Mouse (Mus musculus) neutrophil, adult 83 days (primary cell): ENCODE results near the gene Fermt3. TPM values are rescaled to one million over a fixed set of nuclear protein-coding genes. Genes with fewer than 3 reads are reported as not detected.

Experiments used
- total RNA-seq, 2 experiments: library from RNA; stranded (reverse); gene quantifications; one replicate each; pipeline ENCODE4 v1.2.4; 2023

Fermt3 gene
- 100 to 1,000 TPM; 229 to 231 TPM for total RNA-seq

DNA sequence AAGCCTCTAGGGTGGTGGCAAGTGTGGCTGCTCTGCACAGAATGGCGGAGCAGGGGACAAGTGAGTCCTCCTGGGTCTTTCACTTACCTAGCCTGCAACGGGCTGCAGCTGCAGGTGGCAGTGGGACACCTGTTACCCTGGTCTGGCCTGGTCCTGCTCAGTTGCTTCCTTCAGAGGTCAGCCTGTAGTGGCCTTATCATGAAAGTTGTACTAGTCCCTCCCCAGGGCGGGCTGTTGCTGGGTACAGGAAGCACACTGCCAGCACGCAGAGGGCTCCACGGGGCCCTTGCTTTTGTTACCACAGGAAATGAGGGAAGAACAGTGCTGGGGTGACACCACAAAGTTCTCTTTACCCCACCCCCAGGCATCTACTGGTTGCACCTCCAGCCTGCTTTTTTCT is at the start of gene Fermt3:
TSS of gene Fermt3 (minus strand) at position 279 of the 400 bp plus-strand sequence.

GRCm38 (mm10) chr19:7056248-7057087 is 37.2 kb upstream of the Fermt3 start, which contains the start of gene Macrod1:
TSS of gene Macrod1 (plus strand) at chr19:7056810.

DNA sequence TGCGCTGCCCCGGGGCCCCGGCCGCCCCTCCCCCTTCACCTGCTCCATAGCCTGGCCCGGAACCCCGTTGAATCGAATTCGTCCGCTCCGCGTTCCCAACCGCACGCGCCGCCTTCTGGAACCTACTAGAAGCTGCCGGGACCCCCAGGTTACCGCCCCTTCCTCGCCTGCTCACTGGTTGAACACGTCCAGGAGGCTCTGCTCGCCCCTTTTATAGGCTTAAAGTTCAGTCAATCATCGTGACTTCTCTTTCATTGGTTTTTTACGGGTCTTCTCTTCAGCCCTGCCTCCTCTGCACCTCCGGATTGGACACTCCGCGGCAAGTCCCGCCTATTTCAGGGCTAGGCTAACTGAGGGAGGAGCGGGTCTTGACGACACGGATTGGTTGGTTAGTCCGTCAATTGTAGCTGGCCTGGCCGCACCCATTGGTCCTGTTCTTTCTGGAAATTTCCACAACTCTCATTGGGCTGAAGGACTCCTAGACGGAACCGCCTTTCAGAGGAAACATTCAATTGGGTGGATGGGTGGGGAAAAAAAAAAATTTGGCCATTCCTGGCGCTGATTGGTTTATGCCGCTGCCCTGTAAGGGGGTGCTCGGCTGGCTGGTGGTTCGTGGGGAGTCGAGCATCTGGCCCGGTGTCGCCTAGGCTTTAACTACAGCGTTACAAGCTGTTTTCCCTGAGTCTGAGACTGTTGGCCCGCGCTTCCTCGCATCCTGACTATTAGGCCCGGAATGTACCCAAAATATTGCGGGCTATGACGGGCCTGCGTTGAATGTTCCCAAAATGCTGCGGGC is 20.8 kb upstream of the Fermt3 start, which contains the start of gene Stip1:
TSS of gene Stip1 (minus strand) at position 127 of the 796 bp plus-strand sequence.

DNA sequence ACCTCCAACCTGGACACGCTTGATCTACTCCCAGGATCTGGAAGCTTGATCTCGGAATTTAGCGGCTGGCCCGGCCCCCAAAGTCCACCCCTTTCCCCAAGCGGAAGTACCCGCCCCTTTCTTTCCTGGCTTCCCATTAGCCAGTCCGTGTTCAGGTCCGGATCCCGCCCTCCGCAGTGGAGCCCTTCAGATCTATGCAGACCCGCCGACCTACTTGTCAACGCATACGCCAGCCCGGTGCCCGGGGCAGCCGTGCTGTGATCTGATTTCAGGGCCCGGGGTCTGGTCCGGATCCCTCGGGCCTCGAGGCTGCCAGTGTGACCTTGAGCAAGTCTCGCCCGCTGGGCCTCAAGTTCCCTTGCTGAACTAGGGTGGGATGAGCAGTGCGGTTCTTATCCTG is 23.3 kb downstream of the Fermt3 start, which contains the start of the genes Nudt22 and Trpt1:
TSS of gene Nudt22 (minus strand) at position 112 of the 400 bp plus-strand sequence.
TSS of gene Trpt1 (plus strand) at position 126 of the 400 bp plus-strand sequence.

GRCm38 (mm10) chr19:6992011-6992858 is 27.0 kb downstream of the Fermt3 start, which contains the start of gene Dnajc4:
TSS of gene Dnajc4 (minus strand) at chr19:6992572.

DNA sequence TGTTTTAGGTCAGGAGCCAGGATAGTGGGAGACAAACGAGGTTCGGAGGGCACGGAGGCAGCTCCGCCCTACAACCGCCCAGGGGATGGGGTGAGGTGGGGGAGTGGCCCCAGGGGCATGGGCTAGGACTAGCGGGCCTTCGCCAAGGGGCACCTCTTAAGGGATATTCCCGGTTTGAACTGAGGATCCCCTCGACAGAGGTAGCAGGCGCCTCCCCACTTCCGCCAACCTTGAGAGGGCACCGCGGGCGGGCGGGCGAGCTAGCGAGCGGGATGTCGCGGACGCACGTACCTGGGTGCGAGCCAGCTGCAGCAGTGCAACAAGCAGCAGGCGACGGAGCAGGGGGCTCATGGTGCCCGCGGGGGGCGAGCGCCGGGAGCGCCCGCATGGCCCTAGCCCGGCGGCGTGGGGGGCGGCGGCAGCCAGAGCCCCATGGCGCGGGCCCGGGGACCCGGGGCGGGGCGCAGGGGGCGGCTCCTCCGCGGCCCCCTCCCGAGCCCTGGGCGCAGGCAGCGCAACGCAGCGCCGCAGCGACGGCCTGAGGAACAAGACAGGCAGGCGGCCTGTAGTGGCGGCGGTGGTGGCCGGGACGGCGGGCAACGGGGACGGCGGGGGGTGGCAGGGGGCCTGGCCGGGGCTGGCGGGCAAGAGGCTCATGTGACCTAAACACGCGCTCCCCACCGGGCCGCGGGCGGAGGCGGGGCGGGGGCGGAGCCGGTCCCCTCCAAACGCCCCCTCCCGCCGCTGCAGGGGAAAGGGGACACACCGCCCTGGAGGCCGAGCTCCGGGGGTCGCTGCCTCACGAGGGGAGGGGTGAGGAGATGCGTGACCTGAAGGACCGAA is 32.0 kb downstream of the Fermt3 start, which contains the start of gene Vegfb:
TSS of gene Vegfb (minus strand) at position 591 of the 843 bp plus-strand sequence.

GRCm38 (mm10) chr19:6980381-6981093 is 38.7 kb downstream of the Fermt3 start, which contains the start of gene Fkbp2:
TSS of gene Fkbp2 (minus strand) at chr19:6980501.

GRCm38 (mm10) chr19:6975537-6976521 is 43.4 kb downstream of the Fermt3 start, which contains the start of gene Plcb3:
TSS of gene Plcb3 (minus strand) at chr19:6976470.

GRCm38 (mm10) chr19:6974211-6975205 is 44.8 kb downstream of the Fermt3 start, which contains the start of gene Ppp1r14b:
TSS of gene Ppp1r14b (plus strand) at chr19:6974968.

Other genes starting within 250 kb of the Fermt3 start
- 10 to 100 TPM; 30.8 to 32.2 TPM for gene Rps6ka4, start 178.8 kb downstream of the Fermt3 start, total RNA-seq
- gene Ccdc88b, start 161.3 kb downstream of the Fermt3 start, total RNA-seq, result 100 to 1,000 TPM; 119 to 124 TPM
- gene Trmt112, start 109.8 kb downstream of the Fermt3 start, total RNA-seq, result 100 to 1,000 TPM; 105 to 114 TPM
- gene Prdx5, start 109.4 kb downstream of the Fermt3 start, total RNA-seq, result 1,000 to 10,000 TPM; 1,283 to 1,316 TPM
- gene Esrra, start 97.7 kb downstream of the Fermt3 start, total RNA-seq, result 10 to 100 TPM; 34.8 to 41.5 TPM
- gene Catsperz, start 94.1 kb downstream of the Fermt3 start, total RNA-seq, result not detected
- not detected for gene Kcnk4, start 85.0 kb downstream of the Fermt3 start, total RNA-seq
- gene Bad, start 77.6 kb downstream of the Fermt3 start, total RNA-seq, result 10 to 100 TPM; 21.3 to 26.7 TPM
- 10 to 100 TPM; 23.4 to 25.1 TPM for gene Gpr137, start 77.0 kb downstream of the Fermt3 start, total RNA-seq
- gene Ppp1r14b, start 44.5 kb downstream of the Fermt3 start, total RNA-seq, result 10 to 100 TPM; 45.4 to 53.1 TPM
- 10 to 100 TPM; 22.2 to 30.1 TPM for gene Plcb3, start 43.0 kb downstream of the Fermt3 start, total RNA-seq
- gene Fkbp2, start 39.0 kb downstream of the Fermt3 start, total RNA-seq, result 10 to 100 TPM; 36.1 to 37.4 TPM
- gene Vegfb, start 31.8 kb downstream of the Fermt3 start, total RNA-seq, result 10 to 100 TPM in 1 of 2 experiments, 1 to 10 TPM in 1; 8.6 to 11.5 TPM
- gene Dnajc4, start 26.9 kb downstream of the Fermt3 start, total RNA-seq, result 10 to 100 TPM; 23.5 to 25.0 TPM
- gene Nudt22, start 23.4 kb downstream of the Fermt3 start, total RNA-seq, result 10 to 100 TPM; 16.1 to 19.1 TPM
- 1 to 10 TPM; 1.3 to 1.9 TPM for gene Trpt1, start 23.3 kb downstream of the Fermt3 start, total RNA-seq
- gene Stip1, start 20.5 kb upstream of the Fermt3 start, total RNA-seq, result 10 to 100 TPM; 54.3 to 64.7 TPM
- gene Macrod1, start 37.3 kb upstream of the Fermt3 start, total RNA-seq, result 1 to 10 TPM; 2.9 to 5.0 TPM
- not detected for gene Flrt1, start 86.3 kb upstream of the Fermt3 start, total RNA-seq
- gene Otub1, start 186.8 kb upstream of the Fermt3 start, total RNA-seq, result 10 to 100 TPM; 62.1 to 70.6 TPM
- 100 to 1,000 TPM; 332 to 337 TPM for gene Cox8a, start 198.1 kb upstream of the Fermt3 start, total RNA-seq
- gene Naa40, start 221.7 kb upstream of the Fermt3 start, total RNA-seq, result 10 to 100 TPM; 24.4 to 25.9 TPM
- under 1 TPM; 0.73 to 0.85 TPM for gene Rcor2, start 247.9 kb upstream of the Fermt3 start, total RNA-seq